Mouse (Mus musculus) C2C12 (cell line): ENCODE measurements around the gene Jsrp1.

Experiments used
- CTCF ChIP-seq: IDR thresholded peaks from one replicate; pipeline ENCODE4 v1.5.1; 2011; ENCODE audit not compliant: control insufficient read depth, insufficient read depth, insufficient read length
- MYOG ChIP-seq: IDR thresholded peaks from one replicate; pipeline ENCODE4 v1.6.1; 2011; ENCODE audit not compliant: control insufficient read depth, insufficient read length; ENCODE audit errors: extremely low read depth
- USF1 ChIP-seq: IDR thresholded peaks from one replicate; pipeline ENCODE4 v1.6.1; 2011; ENCODE audit warnings: low read depth, mild to moderate bottlenecking, control low read depth, moderate library complexity

DNA sequence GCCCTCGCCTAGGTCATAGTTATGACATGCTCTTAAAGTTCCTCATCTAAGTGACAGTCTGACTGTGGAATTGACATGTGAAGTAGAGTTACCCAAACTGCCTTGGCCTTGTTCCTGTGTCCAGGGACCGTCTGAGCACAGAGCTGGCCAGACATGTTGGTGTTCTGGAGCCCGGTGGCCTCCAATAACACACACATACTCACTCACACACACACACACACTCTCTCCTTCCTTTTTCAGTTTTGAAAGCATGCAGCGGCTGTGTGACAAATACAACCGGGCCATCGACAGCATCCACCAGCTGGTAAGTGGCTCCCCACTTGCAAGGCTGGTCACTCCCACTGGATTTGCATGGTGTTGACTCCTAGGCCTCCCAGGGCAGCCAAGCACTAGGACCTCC lies 44.9 kb downstream of the Jsrp1 start:
- TF ChIP-seq USF1 (no peak), CTCF (no peak), MYOG (no peak)
